Mouse (Mus musculus): ENCODE results near the gene Ppp2r5b. TPM values are rescaled to one million over a fixed set of nuclear protein-coding genes. Genes with fewer than 3 reads are reported as not detected.

Gene Ppp2r5b
- 25.0 and 27.8 TPM in 2 replicates for polyA plus RNA-seq (2014; fragmentation: Nextera tagmentation; extraction: Ambion mirVana)

DNA sequence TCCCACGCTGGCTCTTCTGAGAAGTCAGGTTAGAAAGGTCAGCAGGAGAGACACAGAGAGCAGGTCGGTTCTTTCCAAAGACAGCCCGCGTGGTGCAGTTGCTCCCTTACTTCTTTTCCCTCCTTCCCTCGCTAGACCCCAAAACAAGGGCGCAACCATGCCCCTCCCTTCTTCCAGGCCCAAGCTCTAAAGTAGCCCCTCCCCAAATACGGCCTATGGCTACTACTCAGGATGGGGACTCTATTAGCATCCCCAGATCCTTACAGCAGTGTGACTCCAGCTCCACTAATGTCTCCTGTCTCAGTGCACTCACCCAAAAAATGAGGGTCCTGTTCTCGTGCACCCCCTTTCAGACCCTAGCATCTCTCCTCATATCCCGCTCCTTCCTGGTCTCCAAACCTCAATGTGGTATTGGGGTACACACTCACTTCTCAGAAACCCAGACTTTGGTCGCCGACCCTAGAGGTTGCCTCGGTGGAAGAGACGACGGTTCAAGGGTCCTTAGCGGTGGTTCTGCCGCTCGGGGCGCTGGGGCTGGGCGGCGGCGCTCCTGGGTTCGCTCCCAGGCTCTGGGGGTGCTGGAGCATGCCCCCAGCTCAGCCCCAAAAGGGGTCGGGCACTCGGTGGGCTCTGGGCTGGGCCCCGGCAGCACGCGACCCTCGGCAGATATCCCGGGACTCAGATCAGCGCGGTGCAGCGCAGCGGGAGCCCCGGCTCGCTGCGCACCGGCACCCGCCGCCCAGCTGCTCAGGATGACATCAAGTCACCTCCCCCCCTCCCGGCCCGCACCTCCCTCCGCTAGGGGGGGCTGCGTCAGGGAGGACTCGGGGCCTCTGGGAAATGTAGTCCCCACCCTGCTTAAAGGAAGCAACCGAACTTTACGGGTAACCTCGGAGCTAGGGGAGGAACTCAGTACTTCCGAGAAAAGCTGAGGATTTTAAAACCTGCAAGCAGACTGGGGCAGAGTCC is at the start of gene Ppp2r5b:
Gene Ppp2r5b (minus strand): TSS at position 789 of the 969 bp plus-strand sequence.
- Histone ChIP-seq H3K9me3 (replicated peaks; ENCODE audit: control insufficient read depth, low read length) (no peaks in the 10 kb centered on the region), H3K4me3 (ENCODE audit: low read depth, low read length) (peak within 1 kb of the TSS; percentile 79), H3K4me1 (ENCODE audit: control insufficient read depth, insufficient read depth, low read length) (peaks cover 3% of the 10 kb centered on the region; the same call in 1 of the 2 replicates), H3K27me3 (ENCODE audit: control insufficient read depth, insufficient read depth, low read length) (no peaks in the 10 kb centered on the region), H3K4me2 (ENCODE audit: low read depth, low read length) (peak within 1 kb of the TSS; percentile 89), H3K9ac (replicated peaks; ENCODE audit: low read length) (peak within 1 kb of the TSS; percentile 80), H3K27ac (replicated peaks; ENCODE audit: low read depth, low read length) (peak within 1 kb of the TSS; percentile 81), H3K36me3 (replicated peaks; ENCODE audit: control insufficient read depth, insufficient read depth, low read depth, low read length) (peaks cover 2% of the 10 kb centered on the region; the same call in 1 of the 2 replicates)
- ATAC-seq (replicated peaks; ENCODE audit: insufficient number of reproducible peaks, low FRiP score, low TSS enrichment, low read depth): peak; percentile 86
- DNase-seq (ENCODE audit: low spot score): peak; percentile 95
- 1% methylated on average over 42 of the region's 48 CpGs for WGBS

- Histone ChIP-seq H3K9ac (replicated peaks; ENCODE audit: low read length) (no peak overlapping the region), H3K9me3 (replicated peaks; ENCODE audit: control insufficient read depth, low read length) (no peaks in the 10 kb centered on the region), H3K4me2 (ENCODE audit: low read depth, low read length) (no peak overlapping the region), H3K27ac (replicated peaks; ENCODE audit: low read depth, low read length) (no peak overlapping the region), H3K4me1 (ENCODE audit: control insufficient read depth, insufficient read depth, low read length) (no peaks in the 10 kb centered on the region), H3K27me3 (ENCODE audit: control insufficient read depth, insufficient read depth, low read length) (no peaks in the 10 kb centered on the region), H3K4me3 (ENCODE audit: low read depth, low read length) (no peak overlapping the region), H3K36me3 (replicated peaks; ENCODE audit: control insufficient read depth, insufficient read depth, low read depth, low read length) (no peaks in the 10 kb centered on the region; the same call in 1 of the 2 replicates)
- ATAC-seq (replicated peaks; ENCODE audit: insufficient number of reproducible peaks, low FRiP score, low TSS enrichment, low read depth) (no peak), DNase-seq (ENCODE audit: low spot score) (no peak)
- WGBS: 69% methylated on average over 8 of the region's 8 CpGs
These were observed 49.6 kb upstream of the Ppp2r5b start for GRCm38 (mm10) chr19:6285226-6285625.

- H3K4me1 ChIP-seq (ENCODE audit: control insufficient read depth, insufficient read depth, low read length): peaks cover 2% of the 10 kb centered on the region; the same call in 1 of the 2 replicates
- DNase-seq (ENCODE audit: low spot score): no peak
- no peaks in the 10 kb centered on the region for H3K9me3 ChIP-seq (replicated peaks; ENCODE audit: control insufficient read depth, low read length)
- peaks cover 4% of the 10 kb centered on the region for H3K36me3 ChIP-seq (replicated peaks; ENCODE audit: control insufficient read depth, insufficient read depth, low read depth, low read length)
- no peak for ATAC-seq (replicated peaks; ENCODE audit: insufficient number of reproducible peaks, low FRiP score, low TSS enrichment, low read depth)
- H3K9ac ChIP-seq (replicated peaks; ENCODE audit: low read length): no peak overlapping the region
- no peak overlapping the region for H3K4me2 ChIP-seq (ENCODE audit: low read depth, low read length)
- H3K27ac ChIP-seq (replicated peaks; ENCODE audit: low read depth, low read length): 0 out of 2 replicates have a peak overlapping the region, but pooled peaks have one; percentile 38
- H3K4me3 ChIP-seq (ENCODE audit: low read depth, low read length): no peak overlapping the region
- H3K27me3 ChIP-seq (ENCODE audit: control insufficient read depth, insufficient read depth, low read length): no peaks in the 10 kb centered on the region
- WGBS: 91% methylated on average over 12 of the region's 12 CpGs
These were observed 48.8 kb upstream of the Ppp2r5b start for GRCm38 (mm10) chr19:6284502-6284901.

GRCm38 (mm10) chr19:6283001-6283400 is 47.3 kb upstream of the Ppp2r5b start:
- 91% methylated on average over 5 of the region's 5 CpGs for WGBS
- peaks cover 4% of the 10 kb centered on the region for H3K36me3 ChIP-seq (replicated peaks; ENCODE audit: control insufficient read depth, insufficient read depth, low read depth, low read length)
- H3K9me3 ChIP-seq (replicated peaks; ENCODE audit: control insufficient read depth, low read length): no peaks in the 10 kb centered on the region
- no peak overlapping the region for H3K27ac ChIP-seq (replicated peaks; ENCODE audit: low read depth, low read length)
- H3K4me3 ChIP-seq (ENCODE audit: low read depth, low read length): no peak overlapping the region
- H3K9ac ChIP-seq (replicated peaks; ENCODE audit: low read length): no peak overlapping the region
- DNase-seq (ENCODE audit: low spot score): no peak
- no peak overlapping the region for H3K4me2 ChIP-seq (ENCODE audit: low read depth, low read length)
- H3K4me1 ChIP-seq (ENCODE audit: control insufficient read depth, insufficient read depth, low read length): peaks cover 5% of the 10 kb centered on the region
- ATAC-seq (replicated peaks; ENCODE audit: insufficient number of reproducible peaks, low FRiP score, low TSS enrichment, low read depth): no peak
- H3K27me3 ChIP-seq (ENCODE audit: control insufficient read depth, insufficient read depth, low read length): no peaks in the 10 kb centered on the region

DNA sequence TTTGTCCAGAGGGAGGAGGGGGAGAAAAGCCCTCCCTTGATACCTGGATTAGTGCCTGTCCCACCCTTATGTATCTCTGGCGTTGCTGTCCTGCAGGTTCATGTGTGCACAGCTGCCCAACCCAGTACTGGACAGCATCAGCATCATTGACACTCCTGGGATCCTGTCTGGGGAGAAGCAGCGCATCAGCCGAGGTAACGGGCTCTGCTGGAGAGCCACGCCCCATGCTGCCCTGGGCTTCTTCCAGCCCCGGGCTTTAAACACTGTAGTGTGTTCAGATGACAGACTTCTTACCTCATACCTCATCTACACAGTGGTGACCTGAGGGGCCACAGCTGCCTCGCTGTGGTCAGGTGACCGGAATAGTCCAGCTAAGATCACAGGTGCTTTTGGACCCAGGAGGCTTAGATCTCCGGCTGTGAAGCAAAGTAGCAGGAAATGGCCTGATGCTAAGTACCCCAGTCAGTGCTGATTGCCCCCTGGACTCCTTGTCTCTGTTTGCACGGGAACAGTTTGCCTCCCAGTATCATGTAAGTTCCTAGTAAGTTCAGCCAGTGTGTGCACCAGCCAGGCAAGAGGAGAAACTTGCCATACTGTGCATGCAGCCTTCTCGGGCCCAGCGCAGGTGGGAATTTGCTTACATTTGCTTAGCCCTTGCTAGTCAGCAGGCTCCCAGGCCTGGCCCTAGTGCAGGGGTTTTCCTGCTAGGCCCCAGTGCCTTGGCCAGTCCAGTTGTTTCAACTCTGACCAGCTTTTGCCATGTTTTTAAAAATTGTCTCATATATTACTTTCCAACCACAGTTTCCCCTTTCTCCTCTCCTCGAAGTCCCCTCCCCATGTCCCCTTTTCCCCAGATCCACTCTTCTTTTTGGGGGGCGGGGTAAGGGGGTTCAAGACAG is 45.7 kb upstream of the Ppp2r5b start:
- ATAC-seq (replicated peaks; ENCODE audit: insufficient number of reproducible peaks, low FRiP score, low TSS enrichment, low read depth): no peak

GRCm38 (mm10) chr19:6280554-6280953 is 44.9 kb upstream of the Ppp2r5b start:
- no peak overlapping the region; the same call in 1 of the 2 replicates for H3K9ac ChIP-seq (replicated peaks; ENCODE audit: low read length)

More for the DNA sequence above, 45.7 kb upstream of the Ppp2r5b start:
- H3K4me2 ChIP-seq (ENCODE audit: low read depth, low read length): no peak overlapping the region
- 85% methylated on average over 14 of the region's 14 CpGs for WGBS
- H3K27ac ChIP-seq (replicated peaks; ENCODE audit: low read depth, low read length): no peak overlapping the region
- no peaks in the 10 kb centered on the region for H3K27me3 ChIP-seq (ENCODE audit: control insufficient read depth, insufficient read depth, low read length)
- peaks cover 5% of the 10 kb centered on the region for H3K4me1 ChIP-seq (ENCODE audit: control insufficient read depth, insufficient read depth, low read length)
- H3K9me3 ChIP-seq (replicated peaks; ENCODE audit: control insufficient read depth, low read length): no peaks in the 10 kb centered on the region
- H3K36me3 ChIP-seq (replicated peaks; ENCODE audit: control insufficient read depth, insufficient read depth, low read depth, low read length): peaks cover 4% of the 10 kb centered on the region
- DNase-seq (ENCODE audit: low spot score): no peak
- H3K9ac ChIP-seq (replicated peaks; ENCODE audit: low read length): no peak overlapping the region
- no peak overlapping the region for H3K4me3 ChIP-seq (ENCODE audit: low read depth, low read length)

DNA sequence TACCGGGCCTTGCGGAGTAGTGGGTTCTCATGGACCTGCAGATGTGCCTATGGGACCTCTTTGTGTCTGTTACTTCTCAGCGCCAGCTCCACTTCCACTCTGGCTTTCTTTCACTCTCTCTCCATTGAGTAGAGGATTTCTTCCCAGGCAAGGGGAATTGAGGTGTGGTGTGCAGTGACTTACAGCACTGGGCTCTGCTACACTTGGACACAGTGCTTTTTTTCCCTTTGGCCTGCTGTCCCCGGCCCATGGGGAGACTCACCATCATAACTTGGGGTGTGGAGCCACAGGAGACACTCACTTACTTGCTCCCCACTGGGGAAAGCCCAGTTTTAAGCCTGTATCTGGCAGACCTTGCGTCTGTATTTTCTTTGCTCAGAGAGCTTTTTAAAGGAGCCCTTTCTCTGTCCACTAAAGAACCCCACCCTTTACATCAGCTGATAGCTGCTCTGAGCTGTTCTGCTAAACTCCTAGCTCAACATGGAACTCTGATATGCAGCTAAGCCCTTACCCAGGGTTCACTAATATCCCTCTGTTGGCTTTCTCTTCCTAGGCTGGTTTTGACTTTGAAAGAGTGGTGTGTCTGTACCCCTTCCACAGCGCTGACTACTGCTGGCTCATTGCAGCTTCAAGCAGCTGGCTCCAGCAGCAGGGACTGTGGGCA is 43.9 kb upstream of the Ppp2r5b start:
- no peaks in the 10 kb centered on the region for H3K9me3 ChIP-seq (replicated peaks; ENCODE audit: control insufficient read depth, low read length)
- ATAC-seq (replicated peaks; ENCODE audit: insufficient number of reproducible peaks, low FRiP score, low TSS enrichment, low read depth) (no peak), DNase-seq (ENCODE audit: low spot score) (no peak)
- peak overlapping the region; percentile 93 for H3K4me2 ChIP-seq (ENCODE audit: low read depth, low read length)
- WGBS: 93% methylated on average over 6 of the region's 6 CpGs
- peaks cover 5% of the 10 kb centered on the region for H3K4me1 ChIP-seq (ENCODE audit: control insufficient read depth, insufficient read depth, low read length)
- H3K9ac ChIP-seq (replicated peaks; ENCODE audit: low read length): peak overlapping the region; percentile 33
- no peak overlapping the region for H3K4me3 ChIP-seq (ENCODE audit: low read depth, low read length)
- no peaks in the 10 kb centered on the region for H3K27me3 ChIP-seq (ENCODE audit: control insufficient read depth, insufficient read depth, low read length)
- peaks cover 4% of the 10 kb centered on the region for H3K36me3 ChIP-seq (replicated peaks; ENCODE audit: control insufficient read depth, insufficient read depth, low read depth, low read length)
- H3K27ac ChIP-seq (replicated peaks; ENCODE audit: low read depth, low read length): no peak overlapping the region

More at GRCm38 (mm10) chr19:6280554-6280953, 44.9 kb upstream of the Ppp2r5b start:
- ATAC-seq (replicated peaks; ENCODE audit: insufficient number of reproducible peaks, low FRiP score, low TSS enrichment, low read depth): no peak
- H3K36me3 ChIP-seq (replicated peaks; ENCODE audit: control insufficient read depth, insufficient read depth, low read depth, low read length): peaks cover 4% of the 10 kb centered on the region
- no peak for DNase-seq (ENCODE audit: low spot score)
- H3K4me2 ChIP-seq (ENCODE audit: low read depth, low read length): no peak overlapping the region
- H3K27ac ChIP-seq (replicated peaks; ENCODE audit: low read depth, low read length): no peak overlapping the region
- H3K9me3 ChIP-seq (replicated peaks; ENCODE audit: control insufficient read depth, low read length): no peaks in the 10 kb centered on the region
- H3K4me3 ChIP-seq (ENCODE audit: low read depth, low read length): no peak overlapping the region
- WGBS: 92% methylated on average over 7 of the region's 7 CpGs
- H3K27me3 ChIP-seq (ENCODE audit: control insufficient read depth, insufficient read depth, low read length): no peaks in the 10 kb centered on the region
- peaks cover 5% of the 10 kb centered on the region for H3K4me1 ChIP-seq (ENCODE audit: control insufficient read depth, insufficient read depth, low read length)
